Mouse (Mus musculus): ENCODE measurements at regions not wholly inside any gene's neighbourhood (a gene's known extent, or its start where the extent isn't known, plus 50 kb on each side); places are given as distances from the start of the nearest gene placed in this dataset.

- TF ChIP-seq ZC3H11A (IDR thresholded peaks at IDR 0.05; ENCODE audit: low read depth, low read length) = no peak
- TF ChIP-seq NELFE (IDR thresholded peaks at IDR 0.05; ENCODE audit: low read depth, low read length) = no peak
- TF ChIP-seq USF1 (IDR thresholded peaks at IDR 0.05; ENCODE audit: low read depth, low read length) = no peak
- no peak for TF ChIP-seq POLR2A (IDR thresholded peaks at IDR 0.05; ENCODE audit: control insufficient read depth in 1 of 2, insufficient read depth in 1 of 2, low read depth in 1 of 2, low read length in 2 of 2, poor library complexity in 1 of 2)
- no peak for TF ChIP-seq CTCF (IDR thresholded peaks at IDR 0.05 in 2 of 3, conservative IDR thresholded peaks at IDR 0.05 in 1 of 3; ENCODE audit: control insufficient read depth in 1 of 3, insufficient read depth in 1 of 3, low read depth in 2 of 3, low read length in 3 of 3, poor library complexity in 1 of 3, severe bottlenecking in 1 of 3)
- no peak for TF ChIP-seq POLR2AphosphoS5 (IDR thresholded peaks at IDR 0.05; ENCODE audit: borderline replicate concordance, low read depth, low read length)
- no peak for TF ChIP-seq ELF1 (IDR thresholded peaks at IDR 0.05; ENCODE audit: low read depth, low read length)
- no peak for TF ChIP-seq CHD1 (IDR thresholded peaks at IDR 0.05; ENCODE audit: low read depth, low read length)
- TF ChIP-seq NRF1 (IDR thresholded peaks at IDR 0.05; ENCODE audit: insufficient read depth, low read depth, low read length, poor library complexity, severe bottlenecking) = no peak
- no peak for TF ChIP-seq MAZ (IDR thresholded peaks at IDR 0.05; ENCODE audit: low read depth, low read length)
- no peak for TF ChIP-seq MAX (IDR thresholded peaks at IDR 0.05; ENCODE audit: low read length)
- no peak for TF ChIP-seq TAL1 (IDR thresholded peaks at IDR 0.05; ENCODE audit: low read length)
- TF ChIP-seq E2F4 (IDR thresholded peaks at IDR 0.05; ENCODE audit: borderline replicate concordance, low read depth, low read length) = no peak
- TF ChIP-seq EP300 (IDR thresholded peaks at IDR 0.05; ENCODE audit: low read depth in 1 of 2, low read length in 2 of 2) = no peak
Observed at GRCm38 (mm10) chr4:95138676-95139075, 86.7 kb upstream of the Jun start.
